Mouse (Mus musculus) heart, postnatal 14 days (tissue): ENCODE measurements around the gene Arsb. TPM values are rescaled to one million over a fixed set of nuclear protein-coding genes. Genes with fewer than 3 reads are reported as not detected.
"Not testable (repeated sequence)": the region's sequence is repeated elsewhere in the genome, so short reads cannot be mapped to it uniquely, and the experiment has no call there.

Source experiments
- DNase-seq, 2 experiments: peaks; one replicate each; pipeline ENCODE4 v3.0.0; 2021 to 2022
- intact Hi-C: fragments of 180-260 bp; cut with DNase I; formaldehyde crosslinking; loops from one replicate; pipeline ENCODE4 v1.15.1; 2025
- total RNA-seq, 2 experiments: library from RNA; stranded (reverse); gene quantifications; 2 replicates each; pipeline ENCODE4 v1.2.3; 2021

Arsb gene
- total RNA-seq, 2 experiments from 2014 or later: 7.6 to 7.8 TPM

DNA sequence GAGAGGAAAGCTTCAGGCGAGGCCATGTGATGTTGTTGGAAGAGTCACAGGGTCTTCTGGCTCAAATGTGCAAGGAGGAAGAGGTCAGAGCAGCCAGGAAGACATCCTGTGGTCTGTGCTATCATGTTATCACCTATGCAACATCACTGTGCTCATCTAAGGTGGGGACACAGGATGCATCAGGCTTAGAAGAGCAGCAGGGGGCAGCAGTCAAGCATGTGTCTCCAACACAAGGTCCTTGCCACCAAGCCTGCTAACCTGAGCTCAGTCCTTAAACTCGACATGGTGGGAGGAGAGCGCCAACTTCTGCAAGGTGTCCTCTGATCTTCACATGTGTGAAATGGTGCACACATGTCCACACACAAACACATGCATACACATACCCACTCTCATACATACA lies 13.9 kb downstream of the Arsb start:
- DNase-seq: no peak
- intact Hi-C loops: no loop called here

GRCm38 (mm10) chr13:93786051-93786450 lies 14.6 kb downstream of the Arsb start:
- DNase-seq: no peak
- intact Hi-C loops: no loop called here

DNA sequence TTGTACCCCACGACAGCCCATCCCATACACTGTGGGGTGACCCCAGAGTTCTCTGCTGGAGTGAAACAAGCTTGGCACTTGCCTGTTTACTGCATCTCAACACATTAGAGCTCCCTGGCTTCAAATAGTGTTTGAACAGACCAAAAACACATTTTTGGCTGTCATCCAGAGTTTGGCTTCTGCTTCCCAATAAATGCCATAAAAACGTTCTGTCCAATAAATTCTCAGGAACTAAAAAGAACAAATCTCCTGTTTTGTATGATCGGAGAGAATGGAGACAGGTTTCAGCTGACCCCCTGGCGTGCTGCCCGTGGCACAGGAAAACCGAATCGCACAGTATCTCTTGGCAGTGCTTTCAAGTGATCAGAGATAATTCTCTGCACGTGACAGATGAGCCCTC lies 16.2 kb downstream of the Arsb start:
- peak; percentile 10 to 19 for DNase-seq
- intact Hi-C loops: no loop called here

DNA sequence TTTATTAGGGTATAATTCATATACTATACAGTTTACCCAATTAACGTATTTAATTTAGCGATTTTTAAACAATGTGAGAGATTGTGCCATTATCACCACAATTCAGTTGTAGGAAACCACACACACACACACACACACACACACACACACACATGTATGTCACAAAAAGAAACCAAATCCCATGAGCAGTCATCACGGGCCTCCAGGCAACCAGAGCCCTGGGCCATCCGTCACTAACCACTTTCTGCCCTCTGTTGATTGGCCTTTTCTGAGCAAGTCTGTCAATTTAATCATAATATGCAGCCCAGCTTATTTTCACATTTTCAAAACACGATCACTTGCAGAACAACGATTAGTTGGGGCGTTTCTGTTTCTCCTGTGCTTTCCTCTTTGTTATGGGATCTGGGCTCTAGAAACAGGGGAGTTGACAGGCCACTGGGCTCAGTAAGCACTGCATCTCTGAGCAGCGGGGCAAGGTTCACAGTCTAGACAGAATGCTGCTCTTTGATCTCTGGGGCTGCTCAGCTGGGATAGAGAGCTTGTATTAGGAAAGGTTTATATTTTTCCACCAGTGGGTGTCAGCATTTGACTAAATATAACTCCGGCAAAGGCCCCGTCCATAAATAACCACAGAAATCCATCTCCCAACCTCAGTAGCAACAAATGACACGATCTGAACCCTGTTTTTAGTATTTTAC lies 21.7 kb downstream of the Arsb start:
- peak; percentile 13 to 62 for DNase-seq
- intact Hi-C loops: loop anchor here (1.0 to 10.0 kb wide), 5 partner anchors 44 to 1152 kb away; partner anchors contain the start of gene Lhfpl2

GRCm38 (mm10) chr13:93793643-93794182 lies 22.3 kb downstream of the Arsb start:
- DNase-seq: no peak
- intact Hi-C loops: loop anchor here (1.0 to 10.0 kb wide), 5 partner anchors 44 to 1151 kb away; partner anchors contain the start of gene Lhfpl2

GRCm38 (mm10) chr13:93797011-93797600 lies 25.7 kb downstream of the Arsb start:
- DNase-seq: no peak
- intact Hi-C loops: loop anchor here (5.0 to 10.0 kb wide), 2 partner anchors 55 to 1148 kb away; no protein-coding TSS in a partner anchor

DNA sequence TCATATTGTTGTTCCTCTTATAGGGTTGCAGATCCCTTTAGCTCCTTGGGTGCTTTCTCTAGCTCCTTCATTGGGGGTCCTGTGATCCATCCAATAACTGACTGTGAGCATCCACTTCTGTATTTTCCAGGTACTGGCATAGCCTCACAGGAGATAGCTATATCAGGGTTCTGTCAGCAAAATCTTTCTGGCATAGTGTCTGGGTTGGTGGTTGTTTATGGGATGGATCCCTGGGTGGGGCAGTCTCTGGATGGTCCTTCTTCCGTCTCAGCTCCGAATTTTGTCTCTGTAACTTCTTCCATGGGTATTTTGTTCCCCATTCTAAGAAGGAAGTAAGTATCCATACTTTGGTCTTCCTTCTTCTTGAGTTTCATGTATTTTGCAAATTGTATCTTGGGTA lies 38.9 kb downstream of the Arsb start:
- intact Hi-C loops, DNase-seq: not testable (repeated sequence)

- intact Hi-C loops: no loop called here
These were observed 42.7 kb downstream of the Arsb start for GRCm38 (mm10) chr13:93814081-93814480.

DNA sequence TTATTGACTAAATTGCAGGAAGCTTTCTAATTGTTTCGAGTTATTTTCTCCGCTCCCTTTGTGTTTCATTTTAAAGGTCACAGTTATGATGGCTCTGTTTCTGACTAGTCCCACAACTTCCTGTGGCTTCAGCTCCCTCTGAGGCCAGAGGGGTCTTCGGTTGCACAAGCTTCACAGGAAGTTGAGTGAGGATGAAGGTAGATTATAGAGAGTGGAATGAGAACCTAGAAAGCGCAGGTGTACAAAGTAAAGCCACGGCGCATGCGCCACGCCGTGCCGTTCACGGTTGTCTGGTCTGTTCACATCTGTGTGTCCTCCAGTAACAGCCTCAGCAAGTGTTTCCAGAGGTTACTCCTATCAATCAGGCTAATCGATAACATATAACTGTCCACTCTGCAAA lies 43.2 kb downstream of the Arsb start:
- DNase-seq: no peak
- intact Hi-C loops: no loop called here

More at GRCm38 (mm10) chr13:93814081-93814480, 42.7 kb downstream of the Arsb start:
- no peak for DNase-seq

DNA sequence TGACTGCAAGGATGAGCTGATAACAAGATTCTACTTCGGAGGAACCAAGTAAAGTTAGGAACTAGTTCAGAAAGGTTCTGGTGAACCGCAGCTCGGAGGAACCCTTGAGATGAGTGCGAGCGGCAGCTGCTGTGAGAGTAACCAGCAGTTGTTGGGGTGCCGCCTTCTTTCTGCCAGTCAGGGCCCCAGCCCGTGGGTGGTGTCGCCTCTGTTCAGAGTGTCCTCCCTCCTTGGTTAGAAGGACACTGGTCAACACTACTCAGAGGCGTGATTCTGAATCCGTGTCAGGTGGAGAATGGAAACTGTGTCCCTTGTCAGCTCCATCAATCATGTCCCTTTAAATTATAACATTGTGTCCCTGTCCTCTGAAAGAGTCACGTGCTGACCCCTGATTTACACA lies 43.7 kb downstream of the Arsb start:
- intact Hi-C loops: no loop called here
- DNase-seq: no peak

DNA sequence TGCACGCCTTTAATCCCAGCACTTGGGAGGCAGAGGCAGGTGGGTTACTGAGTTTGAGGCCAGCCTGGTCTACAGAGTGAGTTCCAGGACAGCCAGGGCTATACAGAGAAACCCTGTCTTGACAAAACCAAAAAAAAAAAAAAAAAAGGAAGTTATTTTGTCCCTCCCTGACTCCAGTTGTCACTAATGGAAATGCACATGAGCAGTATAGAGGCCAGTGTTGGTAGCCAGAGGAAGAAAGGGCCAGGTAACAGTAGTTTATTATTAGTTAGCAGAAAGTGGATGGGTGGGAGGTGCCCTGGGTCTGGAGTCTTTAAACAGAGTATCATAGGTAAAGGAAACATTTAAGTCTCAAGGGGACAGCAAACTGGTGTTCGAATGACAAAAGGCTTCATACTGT lies 44.7 kb downstream of the Arsb start:
- no peak for DNase-seq
- intact Hi-C loops: no loop called here

GRCm38 (mm10) chr13:93816688-93817331 lies 45.4 kb downstream of the Arsb start:
- DNase-seq: no peak
- intact Hi-C loops: no loop called here

DNA sequence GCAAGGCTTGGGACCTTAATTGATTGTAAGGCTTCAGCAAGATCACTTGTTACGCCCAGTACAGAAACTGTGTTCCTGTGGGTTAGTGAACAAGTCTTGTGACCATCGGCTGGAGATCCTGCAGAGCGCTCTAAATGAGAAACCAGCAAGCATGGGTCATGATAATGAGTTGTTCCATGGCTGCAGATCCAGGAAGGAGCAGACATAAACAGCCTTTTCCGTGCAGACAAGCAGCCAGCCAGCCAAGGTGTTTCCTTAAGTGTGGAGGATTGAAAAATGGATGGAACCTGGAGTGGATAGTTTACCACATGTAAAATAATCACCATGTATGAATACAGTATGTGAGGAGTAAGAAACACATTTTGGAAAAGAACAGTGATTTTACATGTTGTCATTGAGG lies 48.7 kb downstream of the Arsb start:
- intact Hi-C loops: no loop called here
- no peak for DNase-seq

DNA sequence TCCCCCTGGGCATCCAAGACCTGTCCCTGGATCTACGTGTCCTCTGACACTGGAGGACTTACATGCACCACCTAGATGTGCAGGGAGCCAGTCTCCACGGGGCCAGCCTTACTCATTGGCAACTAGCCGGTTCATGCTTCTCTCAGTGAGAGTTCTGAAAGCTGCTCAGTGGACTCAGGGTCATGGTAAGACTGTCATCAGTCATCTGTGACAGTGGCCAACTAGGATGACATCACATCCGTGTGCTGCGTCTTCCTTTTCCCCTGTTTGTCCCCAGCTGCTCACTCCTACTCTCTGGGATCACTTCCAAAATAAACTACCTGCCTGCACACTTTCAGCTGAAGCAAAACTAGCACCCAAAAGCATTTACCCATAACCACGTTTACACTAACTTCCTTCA lies 50.6 kb downstream of the Arsb start:
- DNase-seq: peak in 1 of 2 experiments; percentile 26
- intact Hi-C loops: no loop called here

DNA sequence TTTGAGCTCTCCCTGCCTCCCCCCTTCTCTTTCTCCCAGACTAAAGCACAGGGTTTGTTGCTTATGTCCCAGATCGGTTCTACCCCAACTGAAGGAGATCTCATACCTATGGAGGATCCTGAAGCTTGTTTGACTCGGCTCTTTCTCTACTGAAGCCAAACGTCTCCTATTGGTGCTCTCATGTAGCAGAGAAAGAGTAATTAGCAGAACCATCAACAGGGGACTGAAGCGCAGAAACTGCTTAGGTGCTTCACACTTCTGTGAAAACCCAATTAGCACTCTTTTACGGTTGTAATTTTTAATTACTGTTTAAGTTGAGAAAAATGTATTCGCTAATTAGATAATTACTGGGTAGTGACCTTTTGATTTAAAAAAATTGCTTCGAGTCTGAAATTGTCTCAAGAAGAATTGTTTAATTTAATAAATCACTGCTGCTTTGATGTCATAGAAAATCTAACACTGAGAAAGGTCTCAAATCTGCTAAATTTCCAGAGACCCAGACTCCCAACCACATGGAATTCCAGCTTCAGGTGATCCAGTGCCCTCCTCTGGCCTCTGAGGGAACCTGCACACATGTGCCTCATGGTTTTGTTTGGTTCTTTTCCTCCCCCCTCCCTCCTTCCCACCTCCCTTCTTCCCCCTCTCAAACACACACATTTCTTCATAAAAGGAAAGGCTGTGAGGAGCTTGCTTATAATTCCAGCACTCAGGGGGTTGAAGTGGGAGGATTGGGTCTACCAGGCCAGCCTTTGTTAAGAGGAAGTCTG lies 54.5 kb downstream of the Arsb start:
- no peak for DNase-seq
- intact Hi-C loops: no loop called here

DNA sequence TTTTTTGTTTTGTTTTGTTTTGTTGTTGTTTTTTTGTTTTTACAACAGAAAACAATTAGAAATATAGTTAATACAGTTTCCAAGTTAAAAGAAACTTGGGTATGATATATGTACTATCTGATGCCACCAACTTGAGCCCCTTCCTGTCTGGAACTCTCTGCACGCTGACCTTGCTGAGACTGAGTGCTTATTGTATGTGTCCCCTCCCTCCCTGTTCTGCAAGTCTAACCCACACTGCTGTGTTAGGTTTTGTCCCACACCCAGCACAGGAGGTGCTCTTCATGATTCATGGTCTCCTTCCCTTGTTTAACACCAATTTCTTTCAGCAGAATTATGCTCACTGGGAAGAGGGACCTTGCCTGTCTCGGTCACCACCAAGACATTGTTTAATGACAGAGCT lies 56.3 kb downstream of the Arsb start:
- DNase-seq: no peak
- intact Hi-C loops: no loop called here

DNA sequence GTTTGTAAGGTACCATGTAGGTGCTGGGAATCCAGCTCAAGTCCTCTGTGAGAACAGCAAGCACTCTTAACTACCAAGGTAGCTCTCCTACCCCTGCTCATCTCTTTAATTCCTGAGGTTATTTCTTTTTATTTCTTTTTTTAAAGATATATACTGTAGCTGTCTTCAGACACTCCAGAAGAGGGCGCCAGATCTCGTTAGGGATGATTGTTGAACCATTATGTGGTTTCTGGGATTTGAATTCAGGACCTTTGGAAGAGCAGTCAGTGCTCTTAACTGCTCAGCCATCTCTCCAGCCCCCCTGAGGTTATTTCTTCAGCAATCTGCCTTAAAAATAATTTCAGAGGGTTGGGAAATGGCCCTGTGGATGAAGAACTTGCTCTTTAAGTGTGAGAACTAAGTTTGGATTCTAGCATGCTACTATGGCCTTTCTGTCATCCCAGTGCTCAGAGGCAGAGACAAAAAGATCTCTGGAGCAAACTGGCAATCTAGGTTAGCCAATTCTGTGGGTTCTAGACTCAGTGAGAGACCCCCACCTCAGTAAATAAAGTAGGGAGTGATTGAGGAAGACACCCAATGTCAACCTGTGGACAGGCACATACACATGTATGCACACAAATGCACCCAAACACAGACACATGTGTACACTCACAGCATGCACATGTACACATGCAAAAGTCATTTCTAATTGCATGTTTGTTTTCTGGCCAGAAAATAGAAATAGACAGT lies 58.3 kb downstream of the Arsb start:
- intact Hi-C loops: no loop called here
- DNase-seq: no peak

- intact Hi-C loops: no loop called here
- DNase-seq: no peak
These were observed 58.8 kb downstream of the Arsb start for GRCm38 (mm10) chr13:93830294-93830645.

DNA sequence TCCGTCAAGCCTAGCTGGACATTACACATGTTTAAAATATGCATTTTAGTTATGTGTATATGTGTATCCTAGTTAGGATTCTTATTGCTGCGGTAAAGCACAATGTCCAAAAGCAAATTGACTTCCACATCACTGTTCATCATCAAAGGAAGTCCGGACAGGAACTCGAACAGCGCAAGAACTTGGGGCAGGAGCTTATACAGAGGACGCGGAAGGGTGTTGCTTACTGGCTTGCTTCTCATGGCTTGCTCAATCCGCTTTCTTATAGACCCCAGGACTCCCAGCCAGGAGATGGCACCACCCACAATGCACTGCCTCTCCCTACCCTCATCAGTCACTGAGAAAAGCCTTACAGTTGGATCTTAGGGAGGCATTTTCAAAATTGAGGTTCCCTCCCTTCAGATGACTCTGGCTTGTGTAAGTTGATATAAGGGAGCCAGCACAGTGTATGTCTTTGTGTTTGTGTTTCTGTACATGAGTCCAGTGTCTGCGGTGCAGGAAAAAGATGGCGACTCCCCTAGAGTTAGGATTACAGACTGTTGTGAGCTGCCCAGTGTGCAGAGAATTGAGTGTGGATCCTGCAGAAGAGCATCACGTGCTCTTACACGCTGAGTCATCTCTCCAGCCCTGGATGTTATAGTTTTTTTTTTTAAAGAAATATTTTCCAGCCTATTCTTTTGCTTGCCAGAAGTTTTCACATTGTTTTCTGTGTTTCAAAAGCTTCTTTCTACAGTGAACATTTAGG lies 66.2 kb downstream of the Arsb start:
- intact Hi-C loops: loop anchor here (5.0 kb wide), 2 partner anchors 45 to 225 kb away; no protein-coding TSS in a partner anchor
- DNase-seq: no peak
